Mouse (Mus musculus): Measurements from ENCODE around the gene Slc36a2. TPM values are rescaled to one million over a fixed set of nuclear protein-coding genes. Genes with fewer than 3 reads are reported as not detected.

The Slc36a2 gene
- total RNA-seq, 2 experiments from 2014 or later = 0.35 TPM; not detected in 1

GRCm38 (mm10) chr11:55184246-55184645, 631 bp downstream of the Slc36a2 start:
- DNase-seq (ENCODE audit: low spot score in 2 of 2) = no peak

GRCm38 (mm10) chr11:55183124-55183523, 1.8 kb downstream of the Slc36a2 start:
- no peak for DNase-seq (ENCODE audit: low spot score in 2 of 2)

- no peak for DNase-seq (ENCODE audit: low spot score in 2 of 2)
Observed at GRCm38 (mm10) chr11:55179856-55180255, 5.0 kb downstream of the Slc36a2 start.

- DNase-seq (ENCODE audit: low spot score in 2 of 2) = no peak
Observed at GRCm38 (mm10) chr11:55178830-55179229, 6.0 kb downstream of the Slc36a2 start.

- DNase-seq (ENCODE audit: low spot score in 2 of 2) = no peak
Observed at GRCm38 (mm10) chr11:55170501-55170900, 14.4 kb downstream of the Slc36a2 start.

GRCm38 (mm10) chr11:55168914-55169313, 16.0 kb downstream of the Slc36a2 start:
- no peak for DNase-seq (ENCODE audit: low spot score in 2 of 2)

GRCm38 (mm10) chr11:55168504-55168903, 16.4 kb downstream of the Slc36a2 start:
- no peak for DNase-seq (ENCODE audit: low spot score in 2 of 2)

GRCm38 (mm10) chr11:55165748-55166147, 19.1 kb downstream of the Slc36a2 start:
- DNase-seq (ENCODE audit: low spot score in 2 of 2) = no peak

GRCm38 (mm10) chr11:55164723-55165122, 20.2 kb downstream of the Slc36a2 start:
- DNase-seq (ENCODE audit: low spot score in 2 of 2) = peak; percentile 56 to 60

- peak; percentile 64 to 67 for DNase-seq (ENCODE audit: low spot score in 2 of 2)
Observed at GRCm38 (mm10) chr11:55162670-55163069, 22.2 kb downstream of the Slc36a2 start.

- peak; percentile 79 to 88 for DNase-seq (ENCODE audit: low spot score in 2 of 2)
Observed at GRCm38 (mm10) chr11:55158785-55159359, 26.0 kb downstream of the Slc36a2 start.

- no peak for DNase-seq (ENCODE audit: low spot score in 2 of 2)
Observed at GRCm38 (mm10) chr11:55155070-55155421, 29.8 kb downstream of the Slc36a2 start.

- DNase-seq (ENCODE audit: low spot score in 2 of 2) = no peak
Observed at GRCm38 (mm10) chr11:55154398-55155069, 30.3 kb downstream of the Slc36a2 start.

GRCm38 (mm10) chr11:55151608-55152007, 33.3 kb downstream of the Slc36a2 start, which contains the start of gene Slc36a3:
Gene Slc36a3 (minus strand): TSS chr11:55151708.
- no peak for DNase-seq (ENCODE audit: low spot score in 2 of 2)

- DNase-seq (ENCODE audit: low spot score in 2 of 2) = no peak
Observed at GRCm38 (mm10) chr11:55148461-55148860, 36.4 kb downstream of the Slc36a2 start.

- DNase-seq (ENCODE audit: low spot score in 2 of 2) = no peak
Observed at GRCm38 (mm10) chr11:55147423-55147822, 37.5 kb downstream of the Slc36a2 start.

GRCm38 (mm10) chr11:55146855-55147254, 38.0 kb downstream of the Slc36a2 start:
- DNase-seq (ENCODE audit: low spot score in 2 of 2) = no peak

GRCm38 (mm10) chr11:55144011-55144410, 40.9 kb downstream of the Slc36a2 start:
- DNase-seq (ENCODE audit: low spot score in 2 of 2) = no peak

GRCm38 (mm10) chr11:55141502-55141901, 43.4 kb downstream of the Slc36a2 start:
- DNase-seq (ENCODE audit: low spot score in 2 of 2) = no peak

GRCm38 (mm10) chr11:55137646-55138045, 47.2 kb downstream of the Slc36a2 start:
- DNase-seq (ENCODE audit: low spot score in 2 of 2) = no peak

GRCm38 (mm10) chr11:55136770-55137547, 47.9 kb downstream of the Slc36a2 start:
- DNase-seq (ENCODE audit: low spot score in 2 of 2) = no peak

- DNase-seq (ENCODE audit: low spot score in 2 of 2) = no peak
Observed at GRCm38 (mm10) chr11:55134871-55135270, 50.0 kb downstream of the Slc36a2 start.

Measured in left cerebral cortex, adult 18-20 months (tissue).